Mouse (Mus musculus): ENCODE results near the gene Nr5a2.
"Not testable (repeated sequence)": the region's sequence is repeated elsewhere in the genome, so short reads cannot be mapped to it uniquely, and the experiment has no call there.

Nr5a2 gene

GRCm38 (mm10) chr1:136840512-136840911 lies 119.7 kb downstream of the Nr5a2 start:
- no peak for DNase-seq (ENCODE audit: low spot score in 2 of 2)

GRCm38 (mm10) chr1:136839202-136839601 lies 121.0 kb downstream of the Nr5a2 start:
- DNase-seq (ENCODE audit: low spot score in 2 of 2), result no peak

- DNase-seq (ENCODE audit: low spot score in 2 of 2), result no peak
These were observed 127.7 kb downstream of the Nr5a2 start for GRCm38 (mm10) chr1:136832305-136833152.

GRCm38 (mm10) chr1:136830992-136831391 lies 129.3 kb downstream of the Nr5a2 start:
- no peak for DNase-seq (ENCODE audit: low spot score in 2 of 2)

GRCm38 (mm10) chr1:136829931-136830330 lies 130.3 kb downstream of the Nr5a2 start:
- DNase-seq (ENCODE audit: low spot score in 2 of 2), result no peak

GRCm38 (mm10) chr1:136823897-136824296 lies 136.4 kb downstream of the Nr5a2 start:
- no peak for DNase-seq (ENCODE audit: low spot score in 2 of 2)

- DNase-seq (ENCODE audit: low spot score in 2 of 2), result no peak
These were observed 159.6 kb downstream of the Nr5a2 start for GRCm38 (mm10) chr1:136800625-136801024.

- DNase-seq (ENCODE audit: low spot score in 2 of 2), result no peak
These were observed 163.7 kb downstream of the Nr5a2 start for GRCm38 (mm10) chr1:136796361-136797090.

GRCm38 (mm10) chr1:136792957-136793883 lies 167.0 kb downstream of the Nr5a2 start:
- DNase-seq (ENCODE audit: low spot score in 2 of 2), result not testable (repeated sequence)

Data from right cerebral cortex, postnatal 36 days (tissue).